Mouse (Mus musculus): Measurements from ENCODE around the gene Sfmbt1. TPM values are rescaled to one million over a fixed set of nuclear protein-coding genes. Genes with fewer than 3 reads are reported as not detected.

The Sfmbt1 gene
- polyA plus RNA-seq, 1 experiment from 2014 or later = 17.1 TPM

GRCm38 (mm10) chr14:30719514-30719913 is 4.9 kb downstream of the Sfmbt1 start:
- Histone ChIP-seq H3K27ac (no peak overlapping the region), H3K9me3 (replicated peaks) (no peaks in the 10 kb centered on the region), H3K27me3 (replicated peaks) (peaks cover 11% of the 10 kb centered on the region), H3K4me3 (no peak overlapping the region), H3K9ac (no peak overlapping the region), H3K4me1 (peaks cover 46% of the 10 kb centered on the region), H3K4me2 (0 out of 2 replicates have a peak overlapping the region, but pooled peaks have one; percentile 1), H3K36me3 (no peaks in the 10 kb centered on the region)
- WGBS (ENCODE audit: insufficient replicate concordance) = 9% methylated on average over 1 of the region's 1 CpGs
- ATAC-seq = no peak

- Histone ChIP-seq H3K27ac (no peak overlapping the region), H3K9me3 (replicated peaks) (no peaks in the 10 kb centered on the region), H3K27me3 (replicated peaks) (no peaks in the 10 kb centered on the region), H3K9ac (no peak overlapping the region), H3K4me3 (no peak overlapping the region), H3K4me1 (peaks cover 35% of the 10 kb centered on the region), H3K36me3 (no peaks in the 10 kb centered on the region), H3K4me2 (no peak overlapping the region)
- ATAC-seq = no peak
- 72% methylated on average over 1 of the region's 1 CpGs for WGBS (ENCODE audit: insufficient replicate concordance)
Measured at GRCm38 (mm10) chr14:30721850-30722249, 7.2 kb downstream of the Sfmbt1 start.

GRCm38 (mm10) chr14:30722406-30722805 is 7.8 kb downstream of the Sfmbt1 start:
- no peak overlapping the region for H3K9ac ChIP-seq
- H3K4me3 ChIP-seq = no peak overlapping the region
- 69% methylated on average over 5 of the region's 5 CpGs for WGBS (ENCODE audit: insufficient replicate concordance)
- peaks cover 32% of the 10 kb centered on the region for H3K4me1 ChIP-seq
- H3K9me3 ChIP-seq (replicated peaks) = no peaks in the 10 kb centered on the region
- H3K4me2 ChIP-seq = no peak overlapping the region
- no peak overlapping the region for H3K27ac ChIP-seq
- no peaks in the 10 kb centered on the region for H3K36me3 ChIP-seq
- H3K27me3 ChIP-seq (replicated peaks) = no peaks in the 10 kb centered on the region
- no peak for ATAC-seq

GRCm38 (mm10) chr14:30731896-30732295 is 17.2 kb downstream of the Sfmbt1 start:
- 77% methylated on average over 3 of the region's 3 CpGs for WGBS (ENCODE audit: insufficient replicate concordance)
- no peaks in the 10 kb centered on the region for H3K27me3 ChIP-seq (replicated peaks)
- ATAC-seq = no peak
- no peak overlapping the region for H3K9ac ChIP-seq
- peaks cover 42% of the 10 kb centered on the region for H3K4me1 ChIP-seq
- H3K4me3 ChIP-seq = no peak overlapping the region
- H3K36me3 ChIP-seq = peaks cover 7% of the 10 kb centered on the region; the same call in 1 of the 2 replicates
- H3K27ac ChIP-seq = no peak overlapping the region
- no peaks in the 10 kb centered on the region for H3K9me3 ChIP-seq (replicated peaks)
- H3K4me2 ChIP-seq = no peak overlapping the region

GRCm38 (mm10) chr14:30734665-30735064 is 20.0 kb downstream of the Sfmbt1 start:
- H3K36me3 ChIP-seq = peaks cover 7% of the 10 kb centered on the region; the same call in 1 of the 2 replicates
- H3K4me2 ChIP-seq = 0 out of 2 replicates have a peak overlapping the region, but pooled peaks have one; percentile 6
- no peaks in the 10 kb centered on the region for H3K27me3 ChIP-seq (replicated peaks)
- no peak overlapping the region for H3K9ac ChIP-seq
- H3K27ac ChIP-seq = no peak overlapping the region
- no peak overlapping the region for H3K4me3 ChIP-seq
- WGBS (ENCODE audit: insufficient replicate concordance) = 82% methylated on average over 5 of the region's 5 CpGs
- ATAC-seq = 0 out of 2 replicates have a peak, but pooled peaks have one; percentile 37
- H3K4me1 ChIP-seq = peaks cover 42% of the 10 kb centered on the region
- H3K9me3 ChIP-seq (replicated peaks) = no peaks in the 10 kb centered on the region

- 63% methylated on average over 3 of the region's 3 CpGs for WGBS (ENCODE audit: insufficient replicate concordance)
- ATAC-seq = no peak
- no peak overlapping the region for H3K9ac ChIP-seq
Measured at GRCm38 (mm10) chr14:30735810-30736209, 21.2 kb downstream of the Sfmbt1 start.

GRCm38 (mm10) chr14:30736413-30736812 is 21.8 kb downstream of the Sfmbt1 start:
- Histone ChIP-seq H3K36me3 (peaks cover 7% of the 10 kb centered on the region; the same call in 1 of the 2 replicates), H3K27ac (no peak overlapping the region), H3K27me3 (replicated peaks) (no peaks in the 10 kb centered on the region), H3K4me1 (peaks cover 29% of the 10 kb centered on the region), H3K9me3 (replicated peaks) (no peaks in the 10 kb centered on the region), H3K4me2 (no peak overlapping the region), H3K4me3 (no peak overlapping the region), H3K9ac (no peak overlapping the region)
- no peak for ATAC-seq
- WGBS (ENCODE audit: insufficient replicate concordance) = 78% methylated on average over 1 of the region's 1 CpGs

More at GRCm38 (mm10) chr14:30735810-30736209, 21.2 kb downstream of the Sfmbt1 start:
- no peaks in the 10 kb centered on the region for H3K27me3 ChIP-seq (replicated peaks)
- H3K27ac ChIP-seq = no peak overlapping the region
- H3K4me2 ChIP-seq = no peak overlapping the region
- H3K36me3 ChIP-seq = peaks cover 7% of the 10 kb centered on the region; the same call in 1 of the 2 replicates
- H3K9me3 ChIP-seq (replicated peaks) = no peaks in the 10 kb centered on the region
- H3K4me1 ChIP-seq = peaks cover 32% of the 10 kb centered on the region
- no peak overlapping the region for H3K4me3 ChIP-seq

GRCm38 (mm10) chr14:30743891-30744290 is 29.2 kb downstream of the Sfmbt1 start:
- 52% methylated on average over 3 of the region's 3 CpGs for WGBS (ENCODE audit: insufficient replicate concordance)
- Histone ChIP-seq H3K36me3 (peaks cover 10% of the 10 kb centered on the region), H3K9ac (no peak overlapping the region), H3K4me2 (no peak overlapping the region), H3K27ac (no peak overlapping the region), H3K4me1 (peaks cover 5% of the 10 kb centered on the region; the same call in 1 of the 2 replicates), H3K9me3 (replicated peaks) (no peaks in the 10 kb centered on the region), H3K27me3 (replicated peaks) (no peaks in the 10 kb centered on the region), H3K4me3 (no peak overlapping the region)
- ATAC-seq = no peak

GRCm38 (mm10) chr14:30746160-30746559 is 31.5 kb downstream of the Sfmbt1 start:
- 95% methylated on average over 1 of the region's 1 CpGs for WGBS (ENCODE audit: insufficient replicate concordance)

GRCm38 (mm10) chr14:30757239-30757638 is 42.6 kb downstream of the Sfmbt1 start:
- 64% methylated on average over 3 of the region's 3 CpGs for WGBS (ENCODE audit: insufficient replicate concordance)
- no peak overlapping the region for H3K4me3 ChIP-seq
- no peaks in the 10 kb centered on the region for H3K27me3 ChIP-seq (replicated peaks)
- no peaks in the 10 kb centered on the region for H3K36me3 ChIP-seq
- no peaks in the 10 kb centered on the region for H3K9me3 ChIP-seq (replicated peaks)
- H3K9ac ChIP-seq = no peak overlapping the region
- peaks cover 14% of the 10 kb centered on the region for H3K4me1 ChIP-seq
- H3K4me2 ChIP-seq = no peak overlapping the region
- H3K27ac ChIP-seq = no peak overlapping the region
- ATAC-seq = no peak

More at GRCm38 (mm10) chr14:30746160-30746559, 31.5 kb downstream of the Sfmbt1 start:
- Histone ChIP-seq H3K4me3 (no peak overlapping the region), H3K27ac (no peak overlapping the region), H3K4me1 (peaks cover 5% of the 10 kb centered on the region; the same call in 1 of the 2 replicates), H3K36me3 (peaks cover 10% of the 10 kb centered on the region), H3K4me2 (no peak overlapping the region), H3K9ac (no peak overlapping the region), H3K27me3 (replicated peaks) (no peaks in the 10 kb centered on the region), H3K9me3 (replicated peaks) (no peaks in the 10 kb centered on the region)
- no peak for ATAC-seq

GRCm38 (mm10) chr14:30761211-30761610 is 46.6 kb downstream of the Sfmbt1 start:
- no peak for ATAC-seq
- peaks cover 22% of the 10 kb centered on the region for H3K4me1 ChIP-seq
- H3K4me2 ChIP-seq = no peak overlapping the region
- H3K9me3 ChIP-seq (replicated peaks) = no peaks in the 10 kb centered on the region
- no peak overlapping the region for H3K9ac ChIP-seq
- no peak overlapping the region for H3K27ac ChIP-seq
- H3K4me3 ChIP-seq = no peak overlapping the region
- no peaks in the 10 kb centered on the region for H3K27me3 ChIP-seq (replicated peaks)
- 51% methylated on average over 1 of the region's 1 CpGs for WGBS (ENCODE audit: insufficient replicate concordance)
- no peaks in the 10 kb centered on the region; the same call in 1 of the 2 replicates for H3K36me3 ChIP-seq

GRCm38 (mm10) chr14:30762131-30762903 is 47.7 kb downstream of the Sfmbt1 start:
- Histone ChIP-seq H3K27ac (peak overlapping the region; percentile 36; the same call in 1 of the 2 replicates), H3K4me3 (no peak overlapping the region), H3K27me3 (replicated peaks) (no peaks in the 10 kb centered on the region), H3K9me3 (replicated peaks) (no peaks in the 10 kb centered on the region), H3K36me3 (peaks cover 3% of the 10 kb centered on the region), H3K4me1 (peaks cover 16% of the 10 kb centered on the region), H3K4me2 (no peak overlapping the region), H3K9ac (no peak overlapping the region)
- WGBS (ENCODE audit: insufficient replicate concordance) = 61% methylated on average over 7 of the region's 7 CpGs
- peak; percentile 42; the same call in 1 of the 2 replicates for ATAC-seq
